ENCODE assay signal across 20 mouse cellular contexts in the genomic region with DNA sequence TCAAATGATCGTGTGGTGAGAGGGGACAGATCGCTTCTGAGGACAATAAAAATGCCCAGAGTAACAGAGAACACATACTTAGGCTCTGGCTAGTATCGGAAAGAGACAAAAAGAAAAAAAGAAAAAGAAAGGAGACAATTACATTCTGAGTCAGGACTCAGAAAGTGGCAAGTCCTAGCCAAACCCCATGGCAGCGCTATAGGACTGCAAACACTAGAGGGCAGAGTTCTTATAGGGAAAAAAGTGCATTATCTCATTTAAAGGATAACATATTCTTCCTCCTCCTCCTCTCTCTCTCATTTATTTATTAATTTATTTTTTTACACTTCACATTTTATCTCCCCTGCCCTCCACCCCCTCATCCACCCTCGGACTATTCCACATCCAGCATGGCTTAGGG.
DNase-seq lines count a peak whose midpoint lies in the region; ATAC-seq and TF ChIP-seq lines count a peak whose summit lies in the region.
"Had no signal": no experiment of that assay in that cellular context is flagged by ENCODE, and none has a peak within 500 bp of the region (broad histone marks: within the 10 kb centered on the region; RNA-seq: fewer than 3 reads in every experiment).

No protein-coding gene starts in this region.

- no peak overlapping the region for H3K9ac ChIP-seq in kidney, postnatal 0 days (ENCODE audit: low read depth, low read length)
- H3K9ac ChIP-seq: heart, embryonic 13.5 days; liver, embryonic 13.5 days; midbrain, embryonic 12.5 days; neural tube, embryonic 12.5 days had no signal

- DNase-seq in adrenal gland, postnatal 10 days, result peak; percentile 12
- no peak for DNase-seq in adrenal gland, adult 2 months
- peak; percentile 56 for DNase-seq in kidney, postnatal 0 days (ENCODE audit: low spot score)
- DNase-seq in kidney, postnatal 4 days, result no peak
- peak; percentile 18 for DNase-seq in thymus, adult 2 months
- DNase-seq in thymus, postnatal 25 days, result no peak
- no peak for DNase-seq in layer of hippocampus, postnatal 25 days (ENCODE audit: extremely low spot score in 1 of 2, low spot score in 1 of 2)
- DNase-seq: adrenal gland, adult 8-10 months; cerebellum, adult 11-12 months; gastrocnemius, postnatal 10 days; kidney, postnatal 25 days; liver, embryonic 13.5 days; retina, postnatal 1 day had no signal

- H3K36me3 ChIP-seq in kidney, postnatal 0 days (ENCODE audit: insufficient read depth, low read length), result no peaks in the 10 kb centered on the region
- no peaks in the 10 kb centered on the region for H3K36me3 ChIP-seq in thymus, adult 2 months (ENCODE audit: control insufficient read depth, insufficient read depth, low read length)
- H3K36me3 ChIP-seq: embryonic facial prominence, embryonic 10.5 days; forebrain, embryonic 10.5 days; heart, embryonic 13.5 days; liver, embryonic 13.5 days; midbrain, embryonic 12.5 days; neural tube, embryonic 12.5 days had no signal

- H3K27ac ChIP-seq in kidney, postnatal 0 days, result no peak overlapping the region
- no peak overlapping the region for H3K27ac ChIP-seq in thymus, adult 2 months (ENCODE audit: control insufficient read depth, insufficient read depth, low read length)
- H3K27ac ChIP-seq: embryonic facial prominence, embryonic 10.5 days; forebrain, embryonic 10.5 days; heart, embryonic 13.5 days; liver, embryonic 13.5 days; midbrain, embryonic 12.5 days; neural tube, embryonic 12.5 days had no signal

- peak; percentile 68 for TF ChIP-seq CTCF in kidney, postnatal 0 days (IDR thresholded peaks at IDR 0.05; ENCODE audit: low read depth)
- no peak for TF ChIP-seq CTCF in thymus, adult 2 months (IDR thresholded peaks at IDR 0.05; ENCODE audit: borderline replicate concordance, control insufficient read depth, extremely low read depth, insufficient read depth, low read length, poor library complexity)

- H3K4me1 ChIP-seq in kidney, postnatal 0 days (replicated peaks; ENCODE audit: insufficient read depth, low read length), result no peaks in the 10 kb centered on the region
- no peaks in the 10 kb centered on the region for H3K4me1 ChIP-seq in thymus, adult 2 months (replicated peaks; ENCODE audit: control insufficient read depth, insufficient read depth, low read length)
- H3K4me1 ChIP-seq: midbrain, embryonic 12.5 days had no signal

- no peaks in the 10 kb centered on the region for H3K27me3 ChIP-seq in kidney, postnatal 0 days (ENCODE audit: insufficient read depth, low read length)
- no peaks in the 10 kb centered on the region for H3K27me3 ChIP-seq in thymus, adult 2 months (ENCODE audit: control insufficient read depth, insufficient read depth, low read length)
- H3K27me3 ChIP-seq: heart, embryonic 13.5 days; liver, embryonic 13.5 days; midbrain, embryonic 12.5 days; neural tube, embryonic 12.5 days had no signal

- H3K9me3 ChIP-seq in kidney, postnatal 0 days (replicated peaks; ENCODE audit: low read length), result no peaks in the 10 kb centered on the region
- H3K9me3 ChIP-seq: embryonic facial prominence, embryonic 10.5 days; forebrain, embryonic 10.5 days; heart, embryonic 13.5 days; liver, embryonic 13.5 days; midbrain, embryonic 12.5 days; neural tube, embryonic 12.5 days had no signal

- H3K4me2 ChIP-seq in kidney, postnatal 0 days (ENCODE audit: low read length), result no peak overlapping the region
- H3K4me2 ChIP-seq: heart, embryonic 13.5 days; liver, embryonic 13.5 days; midbrain, embryonic 12.5 days; neural tube, embryonic 12.5 days had no signal

- no peak for TF ChIP-seq POLR2A in thymus, adult 2 months (IDR thresholded peaks at IDR 0.05; ENCODE audit: control insufficient read depth, extremely low read depth, insufficient read depth, low read length, poor library complexity)

- 40% methylated on average over 5 of the region's 5 CpGs for WGBS in kidney, postnatal 0 days
- 84% methylated on average over 5 of the region's 5 CpGs for whole genome bisulfite sequencing in thymus, adult 2 months

- H3K4me3 ChIP-seq in kidney, postnatal 0 days (replicated peaks; ENCODE audit: low read depth, low read length), result no peak overlapping the region
- H3K4me3 ChIP-seq in thymus, adult 2 months (ENCODE audit: control insufficient read depth, insufficient read depth, low read length), result no peak overlapping the region
- H3K4me3 ChIP-seq: embryonic facial prominence, embryonic 10.5 days; forebrain, embryonic 10.5 days; heart, embryonic 13.5 days; liver, embryonic 13.5 days; midbrain, embryonic 12.5 days; neural tube, embryonic 12.5 days had no signal

- no peak for ATAC-seq in kidney, postnatal 0 days (replicated peaks; ENCODE audit: low FRiP score, low read depth)
- no peak for ATAC-seq in megakaryocyte-erythroid progenitor cell, adult 5-6 weeks (replicated peaks; ENCODE audit: low FRiP score, low TSS enrichment, poor library complexity, severe bottlenecking)
- ATAC-seq: hindbrain, embryonic 16.5 days had no signal

Comparison
In these comparisons a context has a peak if more than half of its experiments do, and no peak if none do; other contexts are left out.
1. DNase-seq: peak in adrenal gland, postnatal 10 days (single experiment), kidney, postnatal 0 days (single experiment) and thymus, adult 2 months (single experiment); none in adrenal gland, adult 2 months (single experiment), kidney, postnatal 4 days (0 of 2), thymus, postnatal 25 days (single experiment) and layer of hippocampus, postnatal 25 days (0 of 2).